Mouse (Mus musculus) heart, postnatal 10 days (tissue): ENCODE data around the gene Bcl3. TPM values are rescaled to one million over a fixed set of nuclear protein-coding genes. Genes with fewer than 3 reads are reported as not detected.
A peak's percentile ranks its signal among the peaks of the same experiment; 100 is the strongest.

Source experiments
- DNase-seq, 2 experiments: peaks; one replicate each; pipeline ENCODE4 v3.0.0; 2021
- intact Hi-C: fragments of 180-260 bp; cut with DNase I; formaldehyde crosslinking; loops from one replicate; pipeline ENCODE4 v1.15.1; 2025
- total RNA-seq, 2 experiments: library from RNA; stranded (reverse); gene quantifications; 2 replicates each; pipeline ENCODE4 v1.2.3; 2021

The Bcl3 gene
- total RNA-seq, 2 experiments from 2014 or later = 5.6 to 5.7 TPM

GRCm38 (mm10) chr7:19840371-19840770, 17.8 kb upstream of the Bcl3 start:
- intact Hi-C loops = no loop called here
- DNase-seq = no peak

GRCm38 (mm10) chr7:19836843-19837242, 14.3 kb upstream of the Bcl3 start:
- DNase-seq = no peak
- intact Hi-C loops = no loop called here

GRCm38 (mm10) chr7:19834055-19834454, 11.5 kb upstream of the Bcl3 start:
- intact Hi-C loops = no loop called here
- DNase-seq = no peak

GRCm38 (mm10) chr7:19831837-19832236, 9.3 kb upstream of the Bcl3 start:
- intact Hi-C loops = no loop called here
- DNase-seq = peak; percentile 41 to 50

- intact Hi-C loops = no loop called here
- DNase-seq = peak; percentile 94 to 95
These were observed 8.1 kb upstream of the Bcl3 start for GRCm38 (mm10) chr7:19830682-19831156.

GRCm38 (mm10) chr7:19829694-19830093, 7.1 kb upstream of the Bcl3 start:
- intact Hi-C loops = no loop called here
- no peak for DNase-seq

- peak; percentile 34 to 53 for DNase-seq
- intact Hi-C loops = no loop called here
These were observed 4.2 kb upstream of the Bcl3 start for GRCm38 (mm10) chr7:19826756-19827155.

GRCm38 (mm10) chr7:19824182-19824973, 1.8 kb upstream of the Bcl3 start:
- DNase-seq = peak; percentile 89 to 91
- intact Hi-C loops = loop anchor here (2.0 kb wide), 1 partner anchor 18 kb away; no protein-coding TSS in a partner anchor

- intact Hi-C loops = loop anchor here (2.0 kb wide), 1 partner anchor 19 kb away; no protein-coding TSS in a partner anchor
- DNase-seq = peak; percentile 52 to 54
These were observed 949 bp upstream of the Bcl3 start for GRCm38 (mm10) chr7:19823256-19824181.

GRCm38 (mm10) chr7:19822193-19822592, 377 bp downstream of the Bcl3 start:
- DNase-seq = no peak
- intact Hi-C loops = no loop called here

- intact Hi-C loops = no loop called here
- DNase-seq = no peak
These were observed 937 bp downstream of the Bcl3 start for GRCm38 (mm10) chr7:19821633-19822032.

- DNase-seq = no peak
- intact Hi-C loops = no loop called here
These were observed 2.1 kb downstream of the Bcl3 start for GRCm38 (mm10) chr7:19820347-19821048.

GRCm38 (mm10) chr7:19818875-19819274, 3.7 kb downstream of the Bcl3 start:
- intact Hi-C loops = no loop called here
- DNase-seq = no peak

GRCm38 (mm10) chr7:19818440-19818839, 4.1 kb downstream of the Bcl3 start:
- intact Hi-C loops = no loop called here
- DNase-seq = no peak

- DNase-seq = peak; percentile 72 to 77
- intact Hi-C loops = no loop called here
These were observed 5.0 kb downstream of the Bcl3 start for GRCm38 (mm10) chr7:19817382-19818105.

- intact Hi-C loops = no loop called here
- peak; percentile 91 to 92 for DNase-seq
These were observed 6.3 kb downstream of the Bcl3 start for GRCm38 (mm10) chr7:19816224-19816771.

- DNase-seq = no peak
- intact Hi-C loops = no loop called here
These were observed 7.0 kb downstream of the Bcl3 start for GRCm38 (mm10) chr7:19815296-19816223.

GRCm38 (mm10) chr7:19813579-19814122, 8.9 kb downstream of the Bcl3 start:
- intact Hi-C loops = loop anchor here (1.0 kb wide), 1 partner anchor 9 kb away; no protein-coding TSS in a partner anchor
- no peak for DNase-seq
